Mouse (Mus musculus) liver, adult 2 months (tissue): ENCODE measurements around the gene Mical2. TPM values are rescaled to one million over a fixed set of nuclear protein-coding genes. Genes with fewer than 3 reads are reported as not detected.

Experiments
- DNase-seq: peaks from one replicate; pipeline ENCODE4 v3.0.0-alpha.2; 2011; ENCODE audit warnings: low read depth, low spot score; ENCODE audit errors: extremely low read depth
- H3K27ac ChIP-seq: fragments of 200-500 bp; replicated peaks from 2 replicates; pipeline ENCODE4 v1.5.1; 2012; ENCODE audit warnings: low read depth, mild to moderate bottlenecking, control low read depth, inconsistent platforms, low read length; ENCODE audit not compliant: insufficient read depth
- H3K27me3 ChIP-seq: fragments of 200-500 bp; 2 replicates; pipeline ENCODE4 v1.6.1; 2012; ENCODE audit warnings: mild to moderate bottlenecking, moderate library complexity, low read length, inconsistent platforms; ENCODE audit not compliant: control insufficient read depth, insufficient read depth
- H3K36me3 ChIP-seq: fragments of 200-500 bp; 2 replicates; pipeline ENCODE4 v1.6.1; 2012; ENCODE audit warnings: low read length, inconsistent platforms; ENCODE audit not compliant: control insufficient read depth, insufficient read depth
- H3K4me1 ChIP-seq: fragments of 200-500 bp; 2 replicates; pipeline ENCODE4 v1.6.1; 2011; ENCODE audit warnings: low read length; ENCODE audit not compliant: control insufficient read depth, insufficient read depth
- H3K4me3 ChIP-seq: fragments of 200-500 bp; 2 replicates; pipeline ENCODE4 v1.5.1; 2011; ENCODE audit warnings: low read depth, mild to moderate bottlenecking, control low read depth, low read length, moderate library complexity; ENCODE audit not compliant: insufficient read depth
- H3K79me2 ChIP-seq: fragments of 200-500 bp; 2 replicates; pipeline ENCODE4 v1.6.1; 2012; ENCODE audit warnings: inconsistent platforms, mild to moderate bottlenecking, low read length, moderate library complexity; ENCODE audit not compliant: control insufficient read depth, insufficient read depth
- H3K9ac ChIP-seq: fragments of 200-500 bp; 2 replicates; pipeline ENCODE4 v1.6.1; 2012; ENCODE audit warnings: low read depth, mild to moderate bottlenecking, control low read depth, inconsistent platforms, low read length
- CTCF ChIP-seq: fragments of 200-500 bp; IDR thresholded peaks from 2 replicates; pipeline ENCODE4 v1.5.1; 2011; ENCODE audit warnings: low read depth, low read length, control low read depth
- POLR2A ChIP-seq: fragments of 200-500 bp; IDR thresholded peaks from 2 replicates; pipeline ENCODE4 v1.6.1; 2011; ENCODE audit warnings: low read length, control low read depth; ENCODE audit not compliant: insufficient read depth; ENCODE audit errors: extremely low read depth
- WGBS: fragments of 180-500 bp; shearing (Covaris S2); methylation state at CpG from one replicate; pipeline ENCODE4 v1.1.7; 2018; 5-methylcytosine and 5-hydroxymethylcytosine counted together
- polyA plus RNA-seq: library from polyadenylated mRNA; depleted of rRNA; stranded (reverse); fragments of >200 nt; gene quantifications from 2 replicates; pipeline ENCODE4 v1.2.3, GENCODE M21; 2012
- total RNA-seq: library from RNA; depleted of rRNA; stranded (reverse); fragments of >200 nt; gene quantifications from 2 replicates; pipeline ENCODE4 v1.2.3, GENCODE M21; 2014

Gene Mical2
- total and polyA plus RNA-seq, 2 experiments, result 4.1 to 6.9 TPM

GRCm38 (mm10) chr7:112417598-112417997 is 191.9 kb downstream of the Mical2 start:
- Histone ChIP-seq H3K4me1 (peaks cover 4% of the 10 kb centered on the region; the same call in 1 of the 2 replicates), H3K4me3 (no peak overlapping the region), H3K79me2 (no peaks in the 10 kb centered on the region), H3K27ac (no peak overlapping the region), H3K36me3 (no peaks in the 10 kb centered on the region), H3K9ac (no peak overlapping the region), H3K27me3 (no peaks in the 10 kb centered on the region)
- no peak for DNase-seq
- WGBS, result 87% methylated on average over 4 of the region's 4 CpGs
- TF ChIP-seq CTCF, result no peak
- TF ChIP-seq POLR2A, result no peak

- no peak for DNase-seq
- H3K27me3 ChIP-seq, result no peaks in the 10 kb centered on the region
- H3K4me1 ChIP-seq, result peaks cover 11% of the 10 kb centered on the region; the same call in 1 of the 2 replicates
- H3K36me3 ChIP-seq, result no peaks in the 10 kb centered on the region
- no peak overlapping the region for H3K4me3 ChIP-seq
- H3K9ac ChIP-seq, result no peak overlapping the region
- 96% methylated on average over 4 of the region's 4 CpGs for WGBS
- TF ChIP-seq CTCF (no peak), POLR2A (no peak)
- H3K79me2 ChIP-seq, result no peaks in the 10 kb centered on the region
- no peak overlapping the region for H3K27ac ChIP-seq
Measured at GRCm38 (mm10) chr7:112423438-112423837, 197.8 kb downstream of the Mical2 start.

GRCm38 (mm10) chr7:112426811-112427210 is 201.2 kb downstream of the Mical2 start:
- DNase-seq, result no peak
- Histone ChIP-seq H3K27ac (no peak overlapping the region), H3K4me3 (no peak overlapping the region), H3K79me2 (peaks cover 12% of the 10 kb centered on the region; the same call in 1 of the 2 replicates), H3K9ac (no peak overlapping the region), H3K27me3 (no peaks in the 10 kb centered on the region), H3K36me3 (no peaks in the 10 kb centered on the region), H3K4me1 (peaks cover 13% of the 10 kb centered on the region; the same call in 1 of the 2 replicates)
- WGBS, result 52% methylated on average over 5 of the region's 5 CpGs
- TF ChIP-seq POLR2A, result no peak
- no peak for TF ChIP-seq CTCF

- peak within 1 kb of the TSS; percentile 93 for H3K27ac ChIP-seq
- under 1% methylated on average over 46 of the region's 49 CpGs for WGBS
Measured at GRCm38 (mm10) chr7:112427357-112428157, 201.9 kb downstream of the Mical2 start, which contains the start of gene Parva. Gene Parva, plus strand, starts transcription at chr7:112427505.

GRCm38 (mm10) chr7:112428158-112428535 is 202.5 kb downstream of the Mical2 start:
- Histone ChIP-seq H3K4me3 (peak overlapping the region; percentile 76), H3K36me3 (no peaks in the 10 kb centered on the region), H3K4me1 (peaks cover 9% of the 10 kb centered on the region; the same call in 1 of the 2 replicates), H3K79me2 (peaks cover 12% of the 10 kb centered on the region; the same call in 1 of the 2 replicates), H3K27ac (peak overlapping the region; percentile 93), H3K27me3 (no peaks in the 10 kb centered on the region), H3K9ac (peak overlapping the region; percentile 86)
- DNase-seq, result peak; percentile 82
- peak; percentile 72 for TF ChIP-seq POLR2A
- no peak for TF ChIP-seq CTCF
- WGBS, result under 1% methylated on average over 22 of the region's 22 CpGs

More at GRCm38 (mm10) chr7:112427357-112428157, 201.9 kb downstream of the Mical2 start, which contains the start of gene Parva:
- H3K4me1 ChIP-seq, result peaks cover 9% of the 10 kb centered on the region; the same call in 1 of the 2 replicates
- TF ChIP-seq CTCF (no peak), POLR2A (peak; percentile 45; the same call in 1 of the 2 replicates)
- peak within 1 kb of the TSS; percentile 76 for H3K4me3 ChIP-seq
- no peaks in the 10 kb centered on the region for H3K27me3 ChIP-seq
- DNase-seq, result peak; percentile 62
- H3K36me3 ChIP-seq, result no peaks in the 10 kb centered on the region
- H3K79me2 ChIP-seq, result peaks cover 12% of the 10 kb centered on the region; the same call in 1 of the 2 replicates
- peak within 1 kb of the TSS; percentile 86 for H3K9ac ChIP-seq

- peak; percentile 73 for DNase-seq
Measured at GRCm38 (mm10) chr7:112439846-112440245, 214.2 kb downstream of the Mical2 start.

More at GRCm38 (mm10) chr7:112439846-112440245, 214.2 kb downstream of the Mical2 start:
- no peak overlapping the region for H3K9ac ChIP-seq
- 27% methylated on average over 3 of the region's 3 CpGs for WGBS
- peaks cover 38% of the 10 kb centered on the region; the same call in 1 of the 2 replicates for H3K79me2 ChIP-seq
- TF ChIP-seq POLR2A, result no peak
- TF ChIP-seq CTCF, result no peak
- H3K4me1 ChIP-seq, result peaks cover 31% of the 10 kb centered on the region
- no peaks in the 10 kb centered on the region for H3K36me3 ChIP-seq
- H3K4me3 ChIP-seq, result no peak overlapping the region
- peak overlapping the region; percentile 28 for H3K27ac ChIP-seq
- H3K27me3 ChIP-seq, result no peaks in the 10 kb centered on the region
